16 mouse cellular contexts compared by ENCODE assay signal in genomic region chrX:141370276-141370675, GRCm38 (mm10).
A peak's percentile ranks its signal among the peaks of the same experiment; 100 is the strongest.
DNase-seq lines count a peak whose midpoint lies in the region; ATAC-seq and TF ChIP-seq lines count a peak whose summit lies in the region.
"Had no signal": no experiment of that assay in that cellular context is flagged by ENCODE, and none has a peak within 500 bp of the region (broad histone marks: within the 10 kb centered on the region; RNA-seq: fewer than 3 reads in every experiment).

No protein-coding gene starts in this region.

- 94% methylated on average over 1 of the region's 1 CpGs for WGBS in midbrain, postnatal 0 days
- 69% methylated on average over 1 of the region's 1 CpGs for WGBS in midbrain, embryonic 16.5 days

- peak; percentile 11 for DNase-seq in gastrocnemius, postnatal 25 days
- DNase-seq in gastrocnemius, adult 8-10 months (ENCODE audit: low spot score in 2 of 2): no peak
- peak; percentile 45 for DNase-seq in midbrain, postnatal 0 days (ENCODE audit: low spot score)
- peak; percentile 12 to 20 for DNase-seq in layer of hippocampus, adult 8-10 months (ENCODE audit: low spot score in 2 of 2)
- DNase-seq in kidney, adult 9 months: no peak
- DNase-seq in right cerebral cortex, postnatal 14 days: no peak
- DNase-seq: cerebellum, adult 11 months; gastrocnemius, postnatal 14 days; heart, postnatal 14 days; thymus, adult 2 months had no signal

- no peaks in the 10 kb centered on the region for H3K4me1 ChIP-seq in midbrain, postnatal 0 days (ENCODE audit: insufficient read depth, low read length)
- no peaks in the 10 kb centered on the region for H3K4me1 ChIP-seq in midbrain, embryonic 16.5 days (ENCODE audit: control insufficient read depth, insufficient read depth, low read length)
- H3K4me1 ChIP-seq: heart, embryonic 10.5 days; lung, embryonic 15.5 days; neural tube, embryonic 15.5 days had no signal

- no peaks in the 10 kb centered on the region; the same call in 1 of the 2 replicates for H3K27me3 ChIP-seq in midbrain, postnatal 0 days (ENCODE audit: insufficient read depth, low read length)
- no peaks in the 10 kb centered on the region for H3K27me3 ChIP-seq in midbrain, embryonic 16.5 days (ENCODE audit: control insufficient read depth, insufficient read depth, low read depth, low read length)
- H3K27me3 ChIP-seq: lung, embryonic 15.5 days had no signal

- no peak overlapping the region for H3K4me2 ChIP-seq in midbrain, postnatal 0 days (ENCODE audit: low read depth, low read length, poor library complexity, severe bottlenecking)
- no peak overlapping the region for H3K4me2 ChIP-seq in midbrain, embryonic 16.5 days (ENCODE audit: low read length)
- H3K4me2 ChIP-seq: liver, embryonic 11.5 days; lung, embryonic 15.5 days; neural tube, embryonic 15.5 days had no signal

- no peaks in the 10 kb centered on the region for H3K36me3 ChIP-seq in midbrain, postnatal 0 days (ENCODE audit: insufficient read depth, low read length)
- H3K36me3 ChIP-seq in midbrain, embryonic 16.5 days (ENCODE audit: control insufficient read depth, insufficient read depth, low read length): no peaks in the 10 kb centered on the region
- H3K36me3 ChIP-seq: heart, embryonic 10.5 days; lung, embryonic 15.5 days; neural tube, embryonic 15.5 days had no signal

- no peak for ATAC-seq in midbrain, postnatal 0 days (ENCODE audit: low FRiP score)
- ATAC-seq in midbrain, embryonic 16.5 days: no peak

- H3K27ac ChIP-seq in midbrain, postnatal 0 days (ENCODE audit: low read depth, low read length): no peak overlapping the region
- H3K27ac ChIP-seq in midbrain, embryonic 16.5 days (ENCODE audit: low read length): no peak overlapping the region
- H3K27ac ChIP-seq: heart, embryonic 10.5 days; kidney, postnatal 0 days; lung, embryonic 15.5 days; neural tube, embryonic 15.5 days had no signal

- TF ChIP-seq CTCF in midbrain, postnatal 0 days (IDR thresholded peaks at IDR 0.05): no peak

- H3K9ac ChIP-seq in midbrain, postnatal 0 days (replicated peaks; ENCODE audit: low read length, poor library complexity, severe bottlenecking): no peak overlapping the region
- H3K9ac ChIP-seq in midbrain, embryonic 16.5 days (ENCODE audit: low read depth, low read length): no peak overlapping the region
- H3K9ac ChIP-seq: lung, embryonic 15.5 days; neural tube, embryonic 15.5 days had no signal

- H3K9me3 ChIP-seq in midbrain, postnatal 0 days (ENCODE audit: low read length): no peaks in the 10 kb centered on the region
- H3K9me3 ChIP-seq in midbrain, embryonic 16.5 days (replicated peaks; ENCODE audit: control insufficient read depth, low read length, poor library complexity, severe bottlenecking): no peaks in the 10 kb centered on the region
- H3K9me3 ChIP-seq: heart, embryonic 10.5 days; lung, embryonic 15.5 days; neural tube, embryonic 15.5 days had no signal

- no peak overlapping the region for H3K4me3 ChIP-seq in midbrain, postnatal 0 days (ENCODE audit: low read depth, low read length)
- H3K4me3 ChIP-seq in midbrain, embryonic 16.5 days (ENCODE audit: low read depth, low read length): no peak overlapping the region
- H3K4me3 ChIP-seq: heart, embryonic 10.5 days; lung, embryonic 15.5 days; neural tube, embryonic 15.5 days had no signal

Comparison
In these comparisons a context has a peak if more than half of its experiments do, and no peak if none do; other contexts are left out.
1. DNase-seq: peak in gastrocnemius, postnatal 25 days (single experiment), midbrain, postnatal 0 days (single experiment) and layer of hippocampus, adult 8-10 months (2 of 2); none in gastrocnemius, adult 8-10 months (0 of 2), kidney, adult 9 months (single experiment) and right cerebral cortex, postnatal 14 days (single experiment).